ENCODE assay signal across 8 mouse cellular contexts in the genomic region with DNA sequence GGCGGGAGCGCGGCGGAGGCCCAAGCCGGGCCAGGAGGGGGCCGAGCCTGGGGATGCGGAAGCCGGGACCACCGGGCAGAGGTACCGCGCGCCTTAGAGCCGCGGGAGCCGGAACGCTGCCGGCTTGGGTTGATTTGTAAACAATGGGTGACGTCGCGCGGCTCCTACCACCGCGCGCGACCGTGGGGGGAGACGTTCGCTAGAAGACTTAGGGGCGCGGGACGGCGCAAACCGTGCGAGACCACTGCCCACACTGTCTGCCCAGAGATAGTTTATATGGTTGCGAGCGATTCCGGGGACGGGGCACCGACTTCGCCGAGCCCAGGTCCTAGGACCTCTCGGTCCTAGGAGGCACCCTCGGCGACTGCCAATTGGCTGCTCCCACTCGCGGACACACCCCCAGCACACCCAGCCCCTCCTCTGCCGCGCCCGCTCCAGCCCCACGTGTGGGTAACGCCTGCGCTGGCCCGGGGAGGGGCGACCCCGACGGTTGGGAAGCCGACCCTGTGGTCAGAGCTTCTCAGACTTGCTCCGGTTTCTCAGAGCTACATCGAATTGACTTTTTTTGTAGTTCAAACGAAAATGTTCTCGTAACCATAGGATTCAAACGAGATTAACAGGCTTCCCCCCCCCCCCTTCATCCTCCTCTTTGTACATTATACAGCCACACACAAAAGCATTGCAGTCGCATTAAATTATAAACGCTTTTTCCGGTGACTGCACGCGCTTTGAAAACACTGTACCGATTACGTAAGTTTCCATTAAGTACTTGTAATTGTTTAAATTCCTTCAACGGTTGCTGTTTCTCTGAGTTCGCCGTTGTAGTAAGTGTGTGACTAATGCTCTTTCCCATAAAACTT. TPM values are rescaled to one million over a fixed set of nuclear protein-coding genes. Genes with fewer than 3 reads are reported as not detected.
DNase-seq lines count a peak whose midpoint lies in the region; ATAC-seq and TF ChIP-seq lines count a peak whose summit lies in the region.

A gene (minus strand): TSS at position 141 of the 860 bp plus-strand sequence.

- no peaks in the 10 kb centered on the region for H3K9me3 ChIP-seq in heart, embryonic 11.5 days (replicated peaks; ENCODE audit: control insufficient read depth, low read length)
- no peaks in the 10 kb centered on the region for H3K9me3 ChIP-seq in kidney, embryonic 16.5 days (ENCODE audit: low read length)

- peak; percentile 93 for ATAC-seq in heart, embryonic 11.5 days (replicated peaks; ENCODE audit: insufficient number of reproducible peaks, low FRiP score, low TSS enrichment)
- peak; percentile 96 for ATAC-seq in kidney, embryonic 16.5 days (ENCODE audit: low FRiP score, low TSS enrichment)

- peak within 1 kb of the TSS; percentile 91 for H3K4me3 ChIP-seq in bone marrow macrophage, adult 2 months (ENCODE audit: insufficient read depth, low read length)
- H3K4me3 ChIP-seq in embryonic fibroblast, embryonic 13.5 days (ENCODE audit: insufficient read depth, low read length): peak within 1 kb of the TSS; percentile 74
- H3K4me3 ChIP-seq in heart, embryonic 11.5 days (ENCODE audit: low read depth, low read length): peak within 1 kb of the TSS; percentile 78
- H3K4me3 ChIP-seq in kidney, embryonic 16.5 days (ENCODE audit: low read length): peak within 1 kb of the TSS; percentile 74
- peak within 1 kb of the TSS; percentile 72 for H3K4me3 ChIP-seq in liver, adult 2 months (ENCODE audit: insufficient read depth, low read depth, low read length)
- H3K4me3 ChIP-seq in myocyte: peak within 1 kb of the TSS; percentile 36

- TF ChIP-seq POLR2A in bone marrow macrophage, adult 2 months (IDR thresholded peaks at IDR 0.05; ENCODE audit: borderline replicate concordance, low read depth, low read length): no peak
- 0 out of 2 replicates have a peak, but pooled peaks have one; percentile 23 for TF ChIP-seq POLR2A in embryonic fibroblast, embryonic 13.5 days (IDR thresholded peaks at IDR 0.05; ENCODE audit: low read depth, low read length)
- peak; percentile 32; the same call in 1 of the 2 replicates for TF ChIP-seq POLR2A in liver, adult 2 months (IDR thresholded peaks at IDR 0.05; ENCODE audit: extremely low read depth, insufficient read depth, low read length)
- TF ChIP-seq POLR2A in myocyte (IDR thresholded peaks at IDR 0.05; ENCODE audit: insufficient read length, low read depth): peak; percentile 55

- DNase-seq in A20 (ENCODE audit: low read depth, low spot score): peak; percentile 99
- DNase-seq in liver, adult 2 months (ENCODE audit: extremely low read depth, low read depth, low spot score): peak; percentile 70
- peak; percentile 92 for DNase-seq in splenic B cell, adult 2 months (ENCODE audit: low read depth, low spot score)

- H3K4me1 ChIP-seq in bone marrow macrophage, adult 2 months (ENCODE audit: control insufficient read depth, insufficient read depth, low read length): peaks cover 8% of the 10 kb centered on the region
- H3K4me1 ChIP-seq in embryonic fibroblast, embryonic 13.5 days (ENCODE audit: control insufficient read depth, insufficient read depth, low read length): peaks cover 6% of the 10 kb centered on the region
- H3K4me1 ChIP-seq in heart, embryonic 11.5 days (ENCODE audit: control insufficient read depth, insufficient read depth, low read length): peaks cover 6% of the 10 kb centered on the region
- H3K4me1 ChIP-seq in kidney, embryonic 16.5 days (ENCODE audit: insufficient read depth, low read length): peaks cover 29% of the 10 kb centered on the region
- peaks cover 3% of the 10 kb centered on the region for H3K4me1 ChIP-seq in liver, adult 2 months (ENCODE audit: control insufficient read depth, insufficient read depth, low read length)

- H3ac ChIP-seq in myocyte (ENCODE audit: control insufficient read depth, insufficient read length): peak within 1 kb of the TSS; percentile 44

- no peaks in the 10 kb centered on the region for H3K36me3 ChIP-seq in heart, embryonic 11.5 days (ENCODE audit: control insufficient read depth, insufficient read depth, low read length)
- no peaks in the 10 kb centered on the region for H3K36me3 ChIP-seq in kidney, embryonic 16.5 days (ENCODE audit: insufficient read depth, low read length)
- no peaks in the 10 kb centered on the region for H3K36me3 ChIP-seq in liver, adult 2 months (ENCODE audit: control insufficient read depth, insufficient read depth, low read length)
- no peaks in the 10 kb centered on the region for H3K36me3 ChIP-seq in myocyte (ENCODE audit: control insufficient read depth, insufficient read depth)
- H3K36me3 ChIP-seq in splenic B cell, adult 2 months (ENCODE audit: control insufficient read depth, insufficient read depth, low read length, poor library complexity, severe bottlenecking): no peaks in the 10 kb centered on the region

- under 1% methylated on average over 72 of the region's 72 CpGs for WGBS in heart, embryonic 11.5 days (ENCODE audit: insufficient replicate concordance)
- under 1% methylated on average over 68 of the region's 72 CpGs for whole genome bisulfite sequencing in kidney, embryonic 16.5 days
- under 1% methylated on average over 72 of the region's 72 CpGs for WGBS in liver, adult 2 months

- H3K4me2 ChIP-seq in heart, embryonic 11.5 days: peak within 1 kb of the TSS; percentile 100
- H3K4me2 ChIP-seq in kidney, embryonic 16.5 days (replicated peaks; ENCODE audit: low read depth, low read length): peak within 1 kb of the TSS; percentile 97
- peak within 1 kb of the TSS; percentile 87 for H3K4me2 ChIP-seq in myocyte (ENCODE audit: low read depth)

- no peaks in the 10 kb centered on the region for H3K27me3 ChIP-seq in heart, embryonic 11.5 days (ENCODE audit: control insufficient read depth, insufficient read depth, low read length)
- no peaks in the 10 kb centered on the region for H3K27me3 ChIP-seq in kidney, embryonic 16.5 days (ENCODE audit: insufficient read depth, low read length)
- H3K27me3 ChIP-seq in liver, adult 2 months (ENCODE audit: control insufficient read depth, insufficient read depth, low read length): no peaks in the 10 kb centered on the region
- peaks cover 23% of the 10 kb centered on the region for H3K27me3 ChIP-seq in myocyte (ENCODE audit: control insufficient read depth, insufficient read depth, insufficient read length)
- no peaks in the 10 kb centered on the region for H3K27me3 ChIP-seq in splenic B cell, adult 2 months (ENCODE audit: control insufficient read depth, insufficient read depth, low read length, poor library complexity, severe bottlenecking)

- H3K27ac ChIP-seq in bone marrow macrophage, adult 2 months (ENCODE audit: insufficient read depth, low read depth, low read length): peak within 1 kb of the TSS; percentile 97
- H3K27ac ChIP-seq in embryonic fibroblast, embryonic 13.5 days (ENCODE audit: insufficient read depth, low read length): peak within 1 kb of the TSS; percentile 96
- peak within 1 kb of the TSS; percentile 79 for H3K27ac ChIP-seq in heart, embryonic 11.5 days (ENCODE audit: low read depth, low read length)
- peak within 1 kb of the TSS; percentile 94 for H3K27ac ChIP-seq in kidney, embryonic 16.5 days (ENCODE audit: low read length)
- H3K27ac ChIP-seq in liver, adult 2 months (replicated peaks; ENCODE audit: insufficient read depth, low read depth, low read length): peak within 1 kb of the TSS; percentile 89

- H3K79me2 ChIP-seq in liver, adult 2 months (ENCODE audit: control insufficient read depth, insufficient read depth, low read length): no peaks in the 10 kb centered on the region; the same call in 1 of the 2 replicates
- H3K79me2 ChIP-seq in myocyte (ENCODE audit: control insufficient read depth, insufficient read depth): no peaks in the 10 kb centered on the region

- peak within 1 kb of the TSS; percentile 82 for H3K9ac ChIP-seq in heart, embryonic 11.5 days (ENCODE audit: low read depth, low read length)
- peak within 1 kb of the TSS; percentile 80 for H3K9ac ChIP-seq in kidney, embryonic 16.5 days (replicated peaks; ENCODE audit: low read length)
- H3K9ac ChIP-seq in liver, adult 2 months (ENCODE audit: low read depth, low read length): peak within 1 kb of the TSS; percentile 88

- no peak for TF ChIP-seq CTCF in bone marrow macrophage, adult 2 months (IDR thresholded peaks at IDR 0.05; ENCODE audit: low read depth, low read length)
- no peak for TF ChIP-seq CTCF in embryonic fibroblast, embryonic 13.5 days (IDR thresholded peaks at IDR 0.05; ENCODE audit: borderline replicate concordance, insufficient read depth, low read length)
- TF ChIP-seq CTCF in liver, adult 2 months (IDR thresholded peaks at IDR 0.05; ENCODE audit: low read depth, low read length): no peak

TF ChIP-seq in myocyte, 11 proteins besides CTCF, POLR2A, EP300 and RAD21:
- TF ChIP-seq MYOD1 (IDR thresholded peaks at IDR 0.05; ENCODE audit: control insufficient read depth in 1 of 3, insufficient read length in 2 of 3, low read depth in 2 of 3) (no peak), MAX (IDR thresholded peaks at IDR 0.05; ENCODE audit: low read depth) (peak; percentile 58), MYOG (IDR thresholded peaks at IDR 0.05; ENCODE audit: control insufficient read depth in 1 of 3, insufficient read depth in 1 of 3, insufficient read length in 2 of 3, low read depth in 2 of 3) (peak in 1 of 3 experiments; percentile 39), TCF3 (IDR thresholded peaks at IDR 0.05; ENCODE audit: insufficient read length, low read depth) (no peak), CEBPB (IDR thresholded peaks at IDR 0.05; ENCODE audit: insufficient read depth, poor library complexity, severe bottlenecking) (peak; percentile 52)

RNA-seq across cellular contexts. Expression of the gene that starts here (rescaled TPM):
- polyA plus RNA-seq in bone marrow macrophage, adult 2 months (2012; ENCODE audit: insufficient read depth, insufficient read length, missing spikeins): 4.4 and 4.5 TPM in 2 replicates
- 0.56 TPM in 1 of 2 replicates, not detected in the other for polyA plus RNA-seq in embryonic fibroblast, embryonic 13.5 days (2011; ENCODE audit: insufficient read length, low read depth, missing spikeins)
- polyA plus RNA-seq in heart, embryonic 11.5 days (2014; fragmentation: Nextera tagmentation; extraction: Ambion mirVana): 1.1 and 2.2 TPM in 2 replicates
- 3.7 and 4.7 TPM in 2 replicates for polyA plus RNA-seq in kidney, embryonic 16.5 days (2015; fragmentation: Nextera tagmentation; extraction: Ambion mirVana)
- total RNA-seq in liver, adult 2 months (2014; rRNA removed): 0.87 and 1.3 TPM in 2 replicates
- polyA plus RNA-seq in liver, adult 2 months (2012; rRNA removed): 2.2 and 2.4 TPM in 2 replicates
- polyA plus RNA-seq in myocyte (2012; fragmentation: generic; extraction: Trizol): 0.79 TPM

Comparison
In these comparisons a context has a peak if more than half of its experiments do, and no peak if none do; other contexts are left out.
1. Peak in every context shown above with its lines: DNase-seq, ATAC-seq, H3K4me3 ChIP-seq and H3K27ac ChIP-seq.
2. H3K4me3 ChIP-seq: peak in every context shown above with its lines; median percentile 91 in bone marrow macrophage, adult 2 months; 78 in heart, embryonic 11.5 days; 74 in embryonic fibroblast, embryonic 13.5 days; 74 in kidney, embryonic 16.5 days; 72 in liver, adult 2 months; 36 in myocyte.